Mouse (Mus musculus) CH12.LX (cell line): ENCODE measurements around the gene Ints7. TPM values are rescaled to one million over a fixed set of nuclear protein-coding genes. Genes with fewer than 3 reads are reported as not detected.

Experiments used
- DNase-seq: peaks from one replicate; pipeline ENCODE4 v3.0.0-alpha.2; 2013; ENCODE audit errors: extremely low read depth
- H3K27ac ChIP-seq: 2 replicates; pipeline ENCODE4 v1.5.1; 2012; ENCODE audit warnings: low read depth, mild to moderate bottlenecking, control low read depth, moderate library complexity; ENCODE audit not compliant: insufficient read depth
- H3K27me3 ChIP-seq: replicated peaks from 2 replicates; pipeline ENCODE3; 2012; ENCODE audit warnings: inconsistent platforms
- H3K36me3 ChIP-seq, 2 experiments: replicated peaks in 1 of 2; 2 replicates each; pipeline versions ENCODE3 to v1.6.1; 2012; ENCODE audit warnings: inconsistent platforms in 1 of 2, low read length in 1 of 2, mild to moderate bottlenecking in 1 of 2, mixed read lengths in 1 of 2, moderate library complexity in 1 of 2; ENCODE audit not compliant: control insufficient read depth in 1 of 2, insufficient read depth in 1 of 2
- H3K4me1 ChIP-seq, 2 experiments: 2 replicates each; pipeline ENCODE4 v1.6.1; 2012; ENCODE audit warnings: inconsistent platforms in 1 of 2, moderate library complexity in 1 of 2; ENCODE audit not compliant: insufficient read depth in 2 of 2, control insufficient read depth in 1 of 2
- H3K4me2 ChIP-seq: 2 replicates; pipeline ENCODE4 v1.6.1; 2012; ENCODE audit warnings: low read depth, mild to moderate bottlenecking, control low read depth; ENCODE audit not compliant: poor library complexity, insufficient read depth, severe bottlenecking
- H3K4me3 ChIP-seq, 3 experiments: fragments of 150-350 bp in 1 of 3; sonication (generic) in 1 of 3; replicated peaks in 1 of 3; 2 replicates each; pipeline versions ENCODE3 to v1.5.1; 2011 to 2012; ENCODE audit warnings: low read depth in 2 of 3, low read length in 2 of 3, mild to moderate bottlenecking in 2 of 3, moderate library complexity in 2 of 3, control low read depth in 1 of 3, improper control_type of control experiment in 1 of 3, inconsistent platforms in 1 of 3, mixed read lengths in 1 of 3; ENCODE audit not compliant: poor library complexity in 1 of 3
- H3K79me2 ChIP-seq: replicated peaks from 2 replicates; pipeline ENCODE4 v1.6.1; 2012; ENCODE audit warnings: mild to moderate bottlenecking, moderate library complexity; ENCODE audit not compliant: control insufficient read depth, poor library complexity, insufficient read depth, severe bottlenecking; ENCODE audit errors: extremely low read depth
- H3K9ac ChIP-seq: 2 replicates; pipeline ENCODE4 v1.6.1; 2012; ENCODE audit warnings: low read depth, mild to moderate bottlenecking, control low read depth, moderate library complexity; ENCODE audit not compliant: insufficient read depth
- H3K9me3 ChIP-seq: replicated peaks from 2 replicates; pipeline ENCODE3; 2012; ENCODE audit warnings: low read length, inconsistent platforms, mixed read lengths
- BHLHE40 ChIP-seq: IDR thresholded peaks from 2 replicates; pipeline ENCODE4 v1.6.1; 2011; ENCODE audit warnings: mild to moderate bottlenecking, low read depth, low read length, improper control_type of control experiment
- CHD1 ChIP-seq: IDR thresholded peaks from 2 replicates; pipeline ENCODE4 v1.6.1; 2012; ENCODE audit warnings: low read depth, low read length, improper control_type of control experiment, inconsistent platforms
- CHD2 ChIP-seq: IDR thresholded peaks from 2 replicates; pipeline ENCODE4 v1.6.1; 2011; ENCODE audit warnings: low read length, improper control_type of control experiment
- CTCF ChIP-seq, 2 experiments: IDR thresholded peaks in 1 of 2; conservative IDR thresholded peaks in 1 of 2; 2 replicates each; pipeline ENCODE4 v1.5.1; 2011 to 2012; ENCODE audit warnings: low read depth in 2 of 2, low read length in 2 of 2, improper control_type of control experiment in 1 of 2, inconsistent platforms in 1 of 2, mild to moderate bottlenecking in 1 of 2, moderate library complexity in 1 of 2
- E2F4 ChIP-seq: IDR thresholded peaks from 2 replicates; pipeline ENCODE4 v1.6.1; 2011; ENCODE audit warnings: low read depth, low read length, improper control_type of control experiment; ENCODE audit not compliant: insufficient replicate concordance
- ELF1 ChIP-seq: IDR thresholded peaks from 2 replicates; pipeline ENCODE4 v1.6.1; 2014; ENCODE audit warnings: low read depth, mild to moderate bottlenecking, inconsistent platforms, low read length, improper control_type of control experiment
- EP300 ChIP-seq: IDR thresholded peaks from 2 replicates; pipeline ENCODE4 v1.6.1; 2011; ENCODE audit warnings: low read length, improper control_type of control experiment
- ETS1 ChIP-seq: conservative IDR thresholded peaks from 2 replicates; pipeline ENCODE4 v1.6.1; 2012; ENCODE audit warnings: low read depth, mild to moderate bottlenecking, inconsistent platforms, low read length, improper control_type of control experiment, moderate library complexity
- GABPA ChIP-seq: IDR thresholded peaks from 2 replicates; pipeline ENCODE4 v1.6.1; 2012; ENCODE audit warnings: low read depth, low read length, improper control_type of control experiment, inconsistent platforms; ENCODE audit not compliant: insufficient replicate concordance
- HCFC1 ChIP-seq: IDR thresholded peaks from 2 replicates; pipeline ENCODE4 v1.6.1; 2012; ENCODE audit warnings: low read depth, mild to moderate bottlenecking, inconsistent platforms, low read length, improper control_type of control experiment
- IRF4 ChIP-seq: IDR thresholded peaks from 2 replicates; pipeline ENCODE4 v1.6.1; 2014; ENCODE audit warnings: low read depth, mild to moderate bottlenecking, inconsistent platforms, low read length, improper control_type of control experiment
- JUN ChIP-seq: IDR thresholded peaks from 2 replicates; pipeline ENCODE4 v1.6.1; 2011; ENCODE audit warnings: low read depth, mild to moderate bottlenecking, low read length, improper control_type of control experiment, moderate library complexity; ENCODE audit not compliant: insufficient read depth
- JUND ChIP-seq: conservative IDR thresholded peaks from 2 replicates; pipeline ENCODE4 v1.6.1; 2011; ENCODE audit warnings: low read depth, low read length, improper control_type of control experiment
- KAT2A ChIP-seq: IDR thresholded peaks from 2 replicates; pipeline ENCODE4 v1.6.1; 2012; ENCODE audit warnings: low read length, improper control_type of control experiment, inconsistent platforms; ENCODE audit not compliant: insufficient replicate concordance
- MAFK ChIP-seq: IDR thresholded peaks from 2 replicates; pipeline ENCODE4 v1.6.1; 2011; ENCODE audit warnings: low read length, improper control_type of control experiment; ENCODE audit not compliant: insufficient replicate concordance
- MAX ChIP-seq: IDR thresholded peaks from 2 replicates; pipeline ENCODE4 v1.6.1; 2011; ENCODE audit warnings: low read length, improper control_type of control experiment
- MAZ ChIP-seq: IDR thresholded peaks from 2 replicates; pipeline ENCODE4 v1.6.1; 2012; ENCODE audit warnings: low read depth, mild to moderate bottlenecking, inconsistent platforms, low read length, improper control_type of control experiment, moderate library complexity
- MEF2A ChIP-seq: IDR thresholded peaks from 2 replicates; pipeline ENCODE4 v1.6.1; 2014; ENCODE audit warnings: low read depth, mild to moderate bottlenecking, inconsistent platforms, low read length, improper control_type of control experiment, borderline replicate concordance
- MXI1 ChIP-seq: IDR thresholded peaks from 2 replicates; pipeline ENCODE4 v1.6.1; 2011; ENCODE audit warnings: mild to moderate bottlenecking, low read depth, low read length, improper control_type of control experiment
- NELFE ChIP-seq: IDR thresholded peaks from 2 replicates; pipeline ENCODE4 v1.6.1; 2011; ENCODE audit warnings: low read depth, low read length, improper control_type of control experiment
- NRF1 ChIP-seq: IDR thresholded peaks from 2 replicates; pipeline ENCODE4 v1.6.1; 2014; ENCODE audit warnings: low read depth, mild to moderate bottlenecking, inconsistent platforms, low read length, improper control_type of control experiment, moderate library complexity
- PAX5 ChIP-seq: IDR thresholded peaks from 2 replicates; pipeline ENCODE4 v1.6.1; 2012; ENCODE audit warnings: low read length, inconsistent platforms, mixed read lengths
- POLR2A ChIP-seq: IDR thresholded peaks from 2 replicates; pipeline ENCODE4 v1.6.1; 2011; ENCODE audit warnings: low read depth, mild to moderate bottlenecking, improper control_type of control experiment, low read length
- POLR2AphosphoS2 ChIP-seq: IDR thresholded peaks from 2 replicates; pipeline ENCODE4 v1.6.1; 2011; ENCODE audit warnings: low read depth, low read length, improper control_type of control experiment
- RAD21 ChIP-seq: IDR thresholded peaks from 2 replicates; pipeline ENCODE4 v1.6.1; 2011; ENCODE audit warnings: low read depth, mild to moderate bottlenecking, low read length, improper control_type of control experiment, moderate library complexity
- RCOR1 ChIP-seq: conservative IDR thresholded peaks from 2 replicates; pipeline ENCODE4 v1.6.1; 2012; ENCODE audit warnings: low read depth, mild to moderate bottlenecking, inconsistent platforms, low read length, improper control_type of control experiment
- SIN3A ChIP-seq: IDR thresholded peaks from 2 replicates; pipeline ENCODE4 v1.6.1; 2012; ENCODE audit warnings: low read length, improper control_type of control experiment, inconsistent platforms
- SMC3 ChIP-seq: IDR thresholded peaks from 2 replicates; pipeline ENCODE4 v1.6.1; 2011; ENCODE audit warnings: low read depth, low read length, improper control_type of control experiment
- TBP ChIP-seq: conservative IDR thresholded peaks from 2 replicates; pipeline ENCODE4 v1.6.1; 2011; ENCODE audit warnings: low read depth, low read length, improper control_type of control experiment
- TCF12 ChIP-seq: IDR thresholded peaks from 2 replicates; pipeline ENCODE4 v1.6.1; 2014; ENCODE audit warnings: low read depth, mild to moderate bottlenecking, inconsistent platforms, low read length, improper control_type of control experiment
- UBTF ChIP-seq: IDR thresholded peaks from 2 replicates; pipeline ENCODE4 v1.6.1; 2012; ENCODE audit warnings: low read depth, mild to moderate bottlenecking, inconsistent platforms, low read length, improper control_type of control experiment, moderate library complexity
- USF1 ChIP-seq: IDR thresholded peaks from 2 replicates; pipeline ENCODE4 v1.6.1; 2014; ENCODE audit warnings: low read depth, mild to moderate bottlenecking, inconsistent platforms, low read length, improper control_type of control experiment
- USF2 ChIP-seq: conservative IDR thresholded peaks from 2 replicates; pipeline ENCODE4 v1.6.1; 2011; ENCODE audit warnings: low read depth, low read length, improper control_type of control experiment
- ZC3H11A ChIP-seq: IDR thresholded peaks from 2 replicates; pipeline ENCODE4 v1.6.1; 2012; ENCODE audit warnings: low read depth, mild to moderate bottlenecking, inconsistent platforms, low read length, improper control_type of control experiment
- ZKSCAN1 ChIP-seq: IDR thresholded peaks from 2 replicates; pipeline ENCODE4 v1.6.1; 2012; ENCODE audit warnings: low read depth, inconsistent platforms, low read length, improper control_type of control experiment, borderline replicate concordance
- ZMIZ1 ChIP-seq: IDR thresholded peaks from 2 replicates; pipeline ENCODE4 v1.6.1; 2012; ENCODE audit warnings: low read depth, mild to moderate bottlenecking, inconsistent platforms, low read length, improper control_type of control experiment
- ZNF384 ChIP-seq: IDR thresholded peaks from 2 replicates; pipeline ENCODE4 v1.6.1; 2012; ENCODE audit warnings: low read depth, low read length, improper control_type of control experiment, inconsistent platforms
- dilution Hi-C: fragments of 300-500 bp; cut with MboI; formaldehyde crosslinking; loops from 2 replicates; pipeline ENCODE4 v1.14.3; 2020; ENCODE audit warnings: low sequenced_read_pairs; ENCODE audit not compliant: extremely low pct_unique_long_range_greater_than_20kb, extremely low pct_ligation_motif_present
- in situ Hi-C: fragments of 300-500 bp; cut with MboI; formaldehyde crosslinking; loops from 3 replicates; pipeline ENCODE4 v1.14.3; 2019; ENCODE audit warnings: low sequenced_read_pairs, low pct_ligation_motif_present, low pct_unique_long_range_greater_than_20kb, mixed read lengths
- polyA plus RNA-seq: library from polyadenylated mRNA; unstranded; fragments of >175 nt; gene quantifications from 2 replicates; pipeline ENCODE4 v1.2.1, GENCODE M21; 2012; ENCODE audit warnings: low read depth; ENCODE audit not compliant: insufficient read length
- total RNA-seq, 2 experiments: library from RNA; depleted of rRNA; stranded (reverse); fragments of 300-350 nt in 1 of 2; fragments of >200 nt in 1 of 2; gene quantifications; 2 replicates each; pipeline ENCODE4 v1.2.3; 2012 to 2014

Ints7 gene
- total RNA-seq (2012; rRNA removed) (30.4 and 33.7 TPM in 2 replicates), total RNA-seq (2014; rRNA removed) (46.7 and 50.5 TPM in 2 replicates), polyA plus RNA-seq (58.8 and 60.4 TPM in 2 replicates)

DNA sequence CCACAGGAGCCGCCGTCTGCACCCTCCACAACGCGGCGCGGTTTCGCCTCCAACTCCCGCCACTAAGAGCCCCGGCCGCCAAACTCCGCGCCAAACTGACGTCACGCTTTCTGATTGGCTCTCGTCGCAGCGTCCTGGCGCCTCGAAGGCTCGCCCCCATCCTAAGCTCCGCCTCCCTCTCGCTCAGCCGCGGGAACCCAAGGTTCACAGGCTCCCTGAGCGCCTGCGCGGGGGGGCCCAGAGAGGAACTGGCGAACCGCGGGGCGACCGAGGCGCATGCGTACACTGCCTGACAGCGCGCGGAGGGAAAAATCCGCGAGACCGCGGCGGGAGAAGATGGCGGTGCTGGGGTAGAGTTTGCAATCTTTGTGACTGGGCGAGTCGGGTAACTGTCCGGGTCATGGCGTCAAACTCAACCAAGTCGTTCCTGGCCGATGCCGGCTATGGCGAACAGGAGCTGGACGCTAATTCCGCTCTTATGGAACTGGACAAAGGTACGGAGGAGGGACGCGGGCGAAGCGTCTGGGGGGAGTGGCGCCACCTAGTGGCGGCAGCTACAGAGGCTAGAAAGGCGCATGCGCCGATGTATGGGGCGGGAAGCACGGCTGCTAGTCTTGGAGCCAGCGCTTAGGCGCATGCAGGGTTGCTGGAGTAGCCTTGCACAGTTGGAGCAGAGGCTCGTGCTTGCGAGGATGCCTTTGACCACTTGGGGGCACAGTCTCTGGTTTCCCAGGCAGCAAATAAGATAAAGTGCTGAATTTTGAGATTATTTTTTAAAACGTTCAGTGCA, at the start of gene Ints7, which contains the start of gene Dtl:
Ints7 (plus strand) TSS at position 179 of the 790 bp plus-strand sequence.
Dtl (minus strand) TSS at position 87 of the 790 bp plus-strand sequence.
- H3K9me3 ChIP-seq: peaks cover 12% of the 10 kb centered on the region
- H3K36me3 ChIP-seq: peaks cover 8 to 38% of the 10 kb centered on the region in 2 experiments
- no peaks in the 10 kb centered on the region for H3K27me3 ChIP-seq
- dilution Hi-C loops (no loop called here), in situ Hi-C loops (loop anchor here (5.0 kb wide), 1 partner anchor 237 kb away; no protein-coding TSS in a partner anchor)
- H3K4me1 ChIP-seq: peaks cover 9 to 41% of the 10 kb centered on the region in 2 experiments
- DNase-seq: peak; percentile 99
- peak within 1 kb of the TSS; percentile 98 for H3K4me2 ChIP-seq
- H3K79me2 ChIP-seq: peaks cover 79% of the 10 kb centered on the region
- H3K9ac ChIP-seq: peak within 1 kb of the TSS; percentile 92
- peak within 1 kb of the TSS; percentile 89 to 96 (median 90) for H3K4me3 ChIP-seq
- peak within 1 kb of the TSS; percentile 84 for H3K27ac ChIP-seq
- peak; percentile 58; the same call in 1 of the 2 replicates for TF ChIP-seq MEF2A
- 0 out of 2 replicates have a peak, but pooled peaks have one; percentile 18 for TF ChIP-seq RCOR1
- TF ChIP-seq USF2: no peak
- TF ChIP-seq HCFC1: peak; percentile 72
- TF ChIP-seq POLR2AphosphoS2: peak; percentile 77; the same call in 1 of the 2 replicates
- peak; percentile 78 for TF ChIP-seq TBP
- peak; percentile 56; the same call in 1 of the 2 replicates for TF ChIP-seq IRF4
- no peak for TF ChIP-seq EP300
- TF ChIP-seq RAD21: peak; percentile 35
- no peak for TF ChIP-seq GABPA
- peak; percentile 88 for TF ChIP-seq NRF1
- peak; percentile 81 for TF ChIP-seq ELF1
- TF ChIP-seq JUN: no peak
- peak; percentile 84 for TF ChIP-seq TCF12
- no peak for TF ChIP-seq ZKSCAN1
- peak; percentile 72 to 87 for TF ChIP-seq CTCF (conservative IDR thresholded peaks at IDR 0.05 in 1 of 2, IDR thresholded peaks at IDR 0.05 in 1 of 2; ENCODE audit: low read depth in 2 of 2, low read length in 2 of 2)
- no peak for TF ChIP-seq ZC3H11A
- TF ChIP-seq ETS1: no peak; the same call in none of the 2 replicates
- TF ChIP-seq BHLHE40: peak; percentile 75
- no peak for TF ChIP-seq PAX5
- TF ChIP-seq MXI1: peak; percentile 81; the same call in 1 of the 2 replicates
- TF ChIP-seq JUND: no peak
- peak; percentile 71 for TF ChIP-seq SMC3
- TF ChIP-seq E2F4: peak; percentile 94; the same call in 1 of the 2 replicates
- no peak for TF ChIP-seq ZNF384
- TF ChIP-seq KAT2A: peak; percentile 78
- no peak; the same call in 1 of the 2 replicates for TF ChIP-seq CHD1
- TF ChIP-seq POLR2A: peak; percentile 92
- peak; percentile 89; the same call in 1 of the 2 replicates for TF ChIP-seq SIN3A
- TF ChIP-seq UBTF: no peak
- peak; percentile 94 for TF ChIP-seq CHD2
- peak; percentile 74; the same call in 1 of the 2 replicates for TF ChIP-seq MAZ
- no peak for TF ChIP-seq MAFK
- peak; percentile 85 for TF ChIP-seq ZMIZ1
- no peak for TF ChIP-seq USF1
- peak; percentile 89; the same call in 1 of the 2 replicates for TF ChIP-seq MAX
- peak; percentile 96 for TF ChIP-seq NELFE
